Mouse (Mus musculus) embryonic fibroblast, embryonic 13.5 days (primary cell): Measurements from ENCODE around the gene Rundc1.

Experiments used
- CTCF ChIP-seq: IDR thresholded peaks from 2 replicates; pipeline ENCODE4 v1.5.1; 2011; ENCODE audit warnings: mild to moderate bottlenecking, control low read depth, low read length, moderate library complexity, borderline replicate concordance; ENCODE audit not compliant: insufficient read depth
- POLR2A ChIP-seq: IDR thresholded peaks from 2 replicates; pipeline ENCODE4 v1.6.1; 2011; ENCODE audit warnings: low read depth, mild to moderate bottlenecking, control low read depth, low read length, moderate library complexity

DNA sequence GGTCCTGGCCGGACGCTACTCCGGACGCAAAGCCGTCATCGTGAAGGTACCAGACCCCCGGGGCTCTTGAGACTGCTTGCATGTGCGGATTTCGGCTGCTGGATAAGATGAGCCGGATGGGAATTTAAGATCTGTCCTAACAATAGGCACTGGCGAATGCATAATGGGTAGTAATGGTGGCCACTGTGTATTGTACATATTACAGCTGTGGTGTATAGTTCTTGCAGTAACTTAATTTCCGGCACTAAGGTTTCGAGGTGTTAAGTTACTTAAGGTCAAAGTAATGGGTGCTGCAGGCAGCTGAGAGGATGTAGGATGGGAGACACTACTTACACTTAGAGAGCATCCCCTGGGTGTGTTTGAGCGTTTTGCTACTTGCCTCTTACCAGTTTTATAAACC lies 17.9 kb downstream of the Rundc1 start:
- TF ChIP-seq CTCF, result no peak
- TF ChIP-seq POLR2A, result no peak
